Mouse (Mus musculus): ENCODE results near the gene Chrne. TPM values are rescaled to one million over a fixed set of nuclear protein-coding genes. Genes with fewer than 3 reads are reported as not detected.

Gene Chrne
- polyA plus RNA-seq, 1 experiment from 2014 or later, result not detected

GRCm38 (mm10) chr11:70615074-70615473, 3.9 kb downstream of the Chrne start:
- Histone ChIP-seq H3K27ac (no peak overlapping the region), H3K9me3 (no peaks in the 10 kb centered on the region), H3K4me2 (peak overlapping the region; percentile 45), H3K9ac (no peak overlapping the region), H3K27me3 (replicated peaks) (peaks cover 8% of the 10 kb centered on the region; the same call in 1 of the 2 replicates), H3K4me3 (peak overlapping the region; percentile 17; the same call in 1 of the 2 replicates), H3K4me1 (peaks cover 11% of the 10 kb centered on the region), H3K36me3 (replicated peaks) (peaks cover 19% of the 10 kb centered on the region)
- ATAC-seq (replicated peaks), result no peak; the same call in 1 of the 2 replicates
- 4% methylated on average over 17 of the region's 17 CpGs for WGBS

- Histone ChIP-seq H3K36me3 (replicated peaks) (peaks cover 41% of the 10 kb centered on the region), H3K9ac (no peak overlapping the region), H3K9me3 (no peaks in the 10 kb centered on the region), H3K4me1 (peaks cover 11% of the 10 kb centered on the region), H3K4me3 (no peak overlapping the region), H3K4me2 (no peak overlapping the region), H3K27me3 (replicated peaks) (peaks cover 8% of the 10 kb centered on the region; the same call in 1 of the 2 replicates), H3K27ac (no peak overlapping the region)
- 70% methylated on average over 7 of the region's 7 CpGs for WGBS
- no peak for ATAC-seq (replicated peaks)
Measured at GRCm38 (mm10) chr11:70612505-70612904, 6.5 kb downstream of the Chrne start.

- H3K4me2 ChIP-seq, result no peak overlapping the region
- no peak overlapping the region for H3K4me3 ChIP-seq
- no peak for ATAC-seq (replicated peaks)
- 0 out of 2 replicates have a peak, but pooled peaks cover 3% of the 10 kb centered on the region for H3K27me3 ChIP-seq (replicated peaks)
- H3K27ac ChIP-seq, result no peak overlapping the region
- peaks cover 11% of the 10 kb centered on the region for H3K4me1 ChIP-seq
- no peaks in the 10 kb centered on the region for H3K9me3 ChIP-seq
- H3K9ac ChIP-seq, result no peak overlapping the region
- WGBS, result 86% methylated on average over 4 of the region's 4 CpGs
- H3K36me3 ChIP-seq (replicated peaks), result peaks cover 51% of the 10 kb centered on the region
Measured at GRCm38 (mm10) chr11:70610752-70611151, 8.3 kb downstream of the Chrne start.

- no peaks in the 10 kb centered on the region for H3K4me1 ChIP-seq
- H3K36me3 ChIP-seq (replicated peaks), result peaks cover 67% of the 10 kb centered on the region
- no peak overlapping the region for H3K27ac ChIP-seq
- no peaks in the 10 kb centered on the region for H3K27me3 ChIP-seq (replicated peaks)
- WGBS, result 89% methylated on average over 26 of the region's 26 CpGs
- H3K9ac ChIP-seq, result no peak overlapping the region
- no peak overlapping the region for H3K4me2 ChIP-seq
- no peak for ATAC-seq (replicated peaks)
- no peak overlapping the region for H3K4me3 ChIP-seq
- no peaks in the 10 kb centered on the region for H3K9me3 ChIP-seq
Measured at GRCm38 (mm10) chr11:70608381-70609066, 10.5 kb downstream of the Chrne start.

- Histone ChIP-seq H3K9ac (no peak overlapping the region), H3K27me3 (replicated peaks) (no peaks in the 10 kb centered on the region), H3K27ac (no peak overlapping the region), H3K4me3 (no peak overlapping the region), H3K4me1 (no peaks in the 10 kb centered on the region), H3K4me2 (no peak overlapping the region), H3K36me3 (replicated peaks) (peaks cover 62% of the 10 kb centered on the region), H3K9me3 (no peaks in the 10 kb centered on the region)
- WGBS, result 94% methylated on average over 9 of the region's 9 CpGs
- ATAC-seq (replicated peaks), result no peak
Measured at GRCm38 (mm10) chr11:70607611-70608010, 11.4 kb downstream of the Chrne start.

GRCm38 (mm10) chr11:70606717-70607116, 12.3 kb downstream of the Chrne start:
- Histone ChIP-seq H3K36me3 (replicated peaks) (peaks cover 59% of the 10 kb centered on the region), H3K4me1 (no peaks in the 10 kb centered on the region)
- WGBS, result 79% methylated on average over 12 of the region's 12 CpGs

GRCm38 (mm10) chr11:70605024-70605566, 13.9 kb downstream of the Chrne start:
- H3K36me3 ChIP-seq (replicated peaks), result peaks cover 53% of the 10 kb centered on the region

More at GRCm38 (mm10) chr11:70606717-70607116, 12.3 kb downstream of the Chrne start:
- Histone ChIP-seq H3K4me3 (no peak overlapping the region), H3K4me2 (no peak overlapping the region), H3K9ac (no peak overlapping the region), H3K9me3 (no peaks in the 10 kb centered on the region), H3K27me3 (replicated peaks) (no peaks in the 10 kb centered on the region), H3K27ac (no peak overlapping the region)
- no peak for ATAC-seq (replicated peaks)

GRCm38 (mm10) chr11:70598451-70598953, 20.5 kb downstream of the Chrne start:
- H3K9me3 ChIP-seq, result no peaks in the 10 kb centered on the region
- WGBS, result 92% methylated on average over 9 of the region's 9 CpGs
- H3K4me3 ChIP-seq, result no peak overlapping the region
- H3K27ac ChIP-seq, result no peak overlapping the region
- H3K36me3 ChIP-seq (replicated peaks), result peaks cover 7% of the 10 kb centered on the region
- H3K9ac ChIP-seq, result no peak overlapping the region
- no peak overlapping the region for H3K4me2 ChIP-seq
- no peaks in the 10 kb centered on the region for H3K4me1 ChIP-seq
- no peak for ATAC-seq (replicated peaks)
- H3K27me3 ChIP-seq (replicated peaks), result no peaks in the 10 kb centered on the region

More at GRCm38 (mm10) chr11:70605024-70605566, 13.9 kb downstream of the Chrne start:
- no peak overlapping the region for H3K27ac ChIP-seq
- no peak overlapping the region for H3K4me2 ChIP-seq
- H3K9ac ChIP-seq, result no peak overlapping the region
- ATAC-seq (replicated peaks), result 0 out of 2 replicates have a peak, but pooled peaks have one; percentile 20
- no peaks in the 10 kb centered on the region for H3K9me3 ChIP-seq
- no peaks in the 10 kb centered on the region for H3K4me1 ChIP-seq
- WGBS, result 57% methylated on average over 14 of the region's 14 CpGs
- no peaks in the 10 kb centered on the region for H3K27me3 ChIP-seq (replicated peaks)
- H3K4me3 ChIP-seq, result no peak overlapping the region

- Histone ChIP-seq H3K4me1 (no peaks in the 10 kb centered on the region), H3K27me3 (replicated peaks) (no peaks in the 10 kb centered on the region), H3K4me2 (no peak overlapping the region), H3K27ac (no peak overlapping the region), H3K9me3 (no peaks in the 10 kb centered on the region), H3K9ac (no peak overlapping the region), H3K36me3 (replicated peaks) (peaks cover 2% of the 10 kb centered on the region; the same call in 1 of the 2 replicates), H3K4me3 (no peak overlapping the region)
- ATAC-seq (replicated peaks), result no peak
- WGBS, result 88% methylated on average over 6 of the region's 6 CpGs
Measured at GRCm38 (mm10) chr11:70597301-70597700, 21.7 kb downstream of the Chrne start.

- Histone ChIP-seq H3K4me3 (no peak overlapping the region), H3K27ac (no peak overlapping the region), H3K9ac (no peak overlapping the region), H3K4me2 (no peak overlapping the region), H3K36me3 (replicated peaks) (peaks cover 2% of the 10 kb centered on the region; the same call in 1 of the 2 replicates), H3K9me3 (no peaks in the 10 kb centered on the region), H3K27me3 (replicated peaks) (no peaks in the 10 kb centered on the region), H3K4me1 (no peaks in the 10 kb centered on the region)
- ATAC-seq (replicated peaks), result no peak
- 29% methylated on average over 4 of the region's 4 CpGs for WGBS
Measured at GRCm38 (mm10) chr11:70596094-70596493, 22.9 kb downstream of the Chrne start.

GRCm38 (mm10) chr11:70595638-70596037, 23.4 kb downstream of the Chrne start:
- H3K27ac ChIP-seq, result no peak overlapping the region
- 63% methylated on average over 2 of the region's 2 CpGs for WGBS

GRCm38 (mm10) chr11:70594253-70594989, 24.6 kb downstream of the Chrne start:
- no peak overlapping the region for H3K4me2 ChIP-seq
- no peak overlapping the region for H3K27ac ChIP-seq
- H3K27me3 ChIP-seq (replicated peaks), result no peaks in the 10 kb centered on the region
- H3K4me3 ChIP-seq, result no peak overlapping the region
- H3K9ac ChIP-seq, result no peak overlapping the region
- H3K9me3 ChIP-seq, result no peaks in the 10 kb centered on the region
- WGBS, result 86% methylated on average over 15 of the region's 15 CpGs
- no peak for ATAC-seq (replicated peaks)
- H3K36me3 ChIP-seq (replicated peaks), result peaks cover 2% of the 10 kb centered on the region; the same call in 1 of the 2 replicates
- H3K4me1 ChIP-seq, result no peaks in the 10 kb centered on the region

More at GRCm38 (mm10) chr11:70595638-70596037, 23.4 kb downstream of the Chrne start:
- H3K4me1 ChIP-seq, result no peaks in the 10 kb centered on the region
- H3K36me3 ChIP-seq (replicated peaks), result peaks cover 2% of the 10 kb centered on the region; the same call in 1 of the 2 replicates
- H3K9ac ChIP-seq, result no peak overlapping the region
- no peaks in the 10 kb centered on the region for H3K27me3 ChIP-seq (replicated peaks)
- no peaks in the 10 kb centered on the region for H3K9me3 ChIP-seq
- H3K4me2 ChIP-seq, result no peak overlapping the region
- no peak overlapping the region for H3K4me3 ChIP-seq
- no peak for ATAC-seq (replicated peaks)
